Comparison of ENCODE assay signal across 29 mouse cellular contexts in the genomic region with DNA sequence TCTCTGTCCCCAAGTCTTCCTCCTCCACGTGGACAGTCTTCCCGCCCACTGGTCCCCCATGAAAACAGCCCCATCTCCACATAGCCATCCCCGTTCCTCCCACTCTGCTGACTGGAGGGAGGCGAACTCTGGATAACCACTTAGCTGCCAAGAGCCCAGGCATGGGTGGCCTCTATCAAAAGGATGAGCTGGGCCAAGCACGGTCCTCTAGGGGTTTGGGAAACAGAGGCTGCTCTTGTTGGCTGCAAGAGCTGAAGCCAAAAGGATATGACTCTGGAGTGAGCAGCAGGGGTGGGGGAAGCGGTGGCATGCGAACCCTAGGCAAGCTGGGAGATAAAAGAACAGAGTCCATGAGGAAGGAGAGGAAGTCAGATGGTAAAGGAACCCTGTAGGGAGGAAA. TPM values are rescaled to one million over a fixed set of nuclear protein-coding genes. Genes with fewer than 3 reads are reported as not detected.
DNase-seq lines count a peak whose midpoint lies in the region; ATAC-seq lines count a peak whose summit lies in the region.
"Had no signal": no experiment of that assay in that cellular context is flagged by ENCODE, and none has a peak within 500 bp of the region (broad histone marks: within the 10 kb centered on the region; RNA-seq: fewer than 3 reads in every experiment).

No protein-coding gene starts in this region.

- DNase-seq in heart, postnatal 10 days = peak; percentile 34 to 42
- DNase-seq in heart, embryonic 10.5 days (ENCODE audit: low spot score) = no peak
- no peak for DNase-seq in kidney, adult 18-20 months
- no peak for DNase-seq in lung, postnatal 14 days
- peak; percentile 34 for DNase-seq in NIH3T3 (ENCODE audit: low read depth)
- no peak for DNase-seq in hindbrain, embryonic 11.5 days (ENCODE audit: low spot score)
- DNase-seq: adrenal gland, adult 8-10 months; adrenal gland, postnatal 25 days; cerebellum, adult 11-12 months; cerebellum, adult 8-10 months; cerebellum, postnatal 10 days; cerebellum, postnatal 36 days; embryo, embryonic 11 days; gastrocnemius, postnatal 25 days had no signal

- H3K36me3 ChIP-seq in heart, embryonic 10.5 days = peaks cover 7% of the 10 kb centered on the region
- H3K36me3 ChIP-seq in kidney, embryonic 16.5 days (ENCODE audit: insufficient read depth, low read length) = no peaks in the 10 kb centered on the region
- H3K36me3 ChIP-seq in lung, embryonic 15.5 days = no peaks in the 10 kb centered on the region
- no peaks in the 10 kb centered on the region for H3K36me3 ChIP-seq in hindbrain, embryonic 11.5 days (ENCODE audit: control insufficient read depth, insufficient read depth, low read length)
- H3K36me3 ChIP-seq: forebrain, embryonic 12.5 days; forebrain, embryonic 15.5 days; heart, embryonic 13.5 days; hindbrain, embryonic 13.5 days had no signal

- 0 out of 2 replicates have a peak, but pooled peaks have one; percentile 15 for ATAC-seq in kidney, embryonic 16.5 days (ENCODE audit: low FRiP score, low TSS enrichment)
- peak; percentile 39; the same call in 1 of the 2 replicates for ATAC-seq in lung, embryonic 15.5 days (ENCODE audit: borderline replicate concordance, extremely low read depth, low FRiP score, low TSS enrichment)
- ATAC-seq in hindbrain, embryonic 11.5 days (ENCODE audit: low FRiP score) = no peak
- ATAC-seq: activated CD4-positive, CD25-positive, alpha-beta regulatory T cell, adult 4 months; CD4-positive, CD25-positive, alpha-beta regulatory T cell, adult 4 months; forebrain, embryonic 15.5 days; hindbrain, embryonic 16.5 days had no signal

- H3K9ac ChIP-seq in kidney, embryonic 16.5 days (replicated peaks; ENCODE audit: low read length) = no peak overlapping the region
- H3K9ac ChIP-seq in lung, embryonic 15.5 days = no peak overlapping the region
- H3K9ac ChIP-seq in hindbrain, embryonic 11.5 days (ENCODE audit: low read depth, low read length) = no peak overlapping the region
- H3K9ac ChIP-seq: embryonic facial prominence, embryonic 13.5 days; forebrain, embryonic 12.5 days; forebrain, embryonic 15.5 days; heart, embryonic 13.5 days; hindbrain, embryonic 13.5 days had no signal

- no peaks in the 10 kb centered on the region for H3K27me3 ChIP-seq in heart, embryonic 10.5 days (ENCODE audit: insufficient read depth, poor library complexity, severe bottlenecking)
- no peaks in the 10 kb centered on the region for H3K27me3 ChIP-seq in kidney, embryonic 16.5 days (ENCODE audit: insufficient read depth, low read length)
- no peaks in the 10 kb centered on the region for H3K27me3 ChIP-seq in lung, embryonic 15.5 days
- no peaks in the 10 kb centered on the region for H3K27me3 ChIP-seq in hindbrain, embryonic 11.5 days (ENCODE audit: control insufficient read depth, insufficient read depth, low read length)
- H3K27me3 ChIP-seq: embryonic facial prominence, embryonic 13.5 days; heart, embryonic 13.5 days; hindbrain, embryonic 13.5 days had no signal

- no peak overlapping the region for H3K4me3 ChIP-seq in heart, embryonic 10.5 days
- H3K4me3 ChIP-seq in kidney, embryonic 16.5 days (ENCODE audit: low read length) = no peak overlapping the region
- H3K4me3 ChIP-seq in lung, embryonic 15.5 days = no peak overlapping the region
- no peak overlapping the region for H3K4me3 ChIP-seq in hindbrain, embryonic 11.5 days (ENCODE audit: low read depth, low read length)
- H3K4me3 ChIP-seq: embryonic facial prominence, embryonic 10.5 days; embryonic facial prominence, embryonic 13.5 days; erythroblast, embryonic 14.5 days; forebrain, embryonic 12.5 days; forebrain, embryonic 15.5 days; heart, adult 2 months; heart, embryonic 13.5 days; hindbrain, embryonic 13.5 days had no signal

- H3K4me2 ChIP-seq in kidney, embryonic 16.5 days (replicated peaks; ENCODE audit: low read depth, low read length) = no peak overlapping the region
- no peak overlapping the region for H3K4me2 ChIP-seq in lung, embryonic 15.5 days
- no peak overlapping the region for H3K4me2 ChIP-seq in hindbrain, embryonic 11.5 days (replicated peaks; ENCODE audit: low read depth, low read length)
- H3K4me2 ChIP-seq: embryonic facial prominence, embryonic 13.5 days; forebrain, embryonic 12.5 days; forebrain, embryonic 15.5 days; heart, embryonic 13.5 days; hindbrain, embryonic 13.5 days had no signal

- WGBS in heart, embryonic 10.5 days = 80% methylated on average over 7 of the region's 7 CpGs
- WGBS in kidney, embryonic 16.5 days = 73% methylated on average over 7 of the region's 7 CpGs
- 71% methylated on average over 7 of the region's 7 CpGs for WGBS in lung, embryonic 15.5 days
- 82% methylated on average over 7 of the region's 7 CpGs for WGBS in hindbrain, embryonic 11.5 days

- H3K27ac ChIP-seq in heart, embryonic 10.5 days = no peak overlapping the region
- 0 out of 2 replicates have a peak overlapping the region, but pooled peaks have one; percentile 1 for H3K27ac ChIP-seq in kidney, embryonic 16.5 days (ENCODE audit: low read length)
- no peak overlapping the region for H3K27ac ChIP-seq in lung, embryonic 15.5 days
- no peak overlapping the region for H3K27ac ChIP-seq in hindbrain, embryonic 11.5 days (ENCODE audit: low read depth, low read length)
- H3K27ac ChIP-seq: embryonic facial prominence, embryonic 10.5 days; embryonic facial prominence, embryonic 13.5 days; forebrain, embryonic 12.5 days; forebrain, embryonic 15.5 days; heart, adult 2 months; heart, embryonic 13.5 days; hindbrain, embryonic 13.5 days had no signal

- H3K4me1 ChIP-seq in heart, embryonic 10.5 days = peaks cover under 1% of the 10 kb centered on the region; the same call in 1 of the 2 replicates
- H3K4me1 ChIP-seq in kidney, embryonic 16.5 days (ENCODE audit: insufficient read depth, low read length) = peaks cover 4% of the 10 kb centered on the region
- peaks cover 6% of the 10 kb centered on the region; the same call in 1 of the 2 replicates for H3K4me1 ChIP-seq in lung, embryonic 15.5 days
- H3K4me1 ChIP-seq in hindbrain, embryonic 11.5 days (replicated peaks; ENCODE audit: control insufficient read depth, insufficient read depth, low read length) = no peaks in the 10 kb centered on the region
- H3K4me1 ChIP-seq: embryonic facial prominence, embryonic 13.5 days; forebrain, embryonic 12.5 days; forebrain, embryonic 15.5 days; hindbrain, embryonic 13.5 days had no signal

- intact Hi-C loops in heart, postnatal 10 days (cut with DNase I) = no loop called here

- H3K9me3 ChIP-seq in heart, embryonic 10.5 days = no peaks in the 10 kb centered on the region
- 0 out of 2 replicates have a peak, but pooled peaks cover 2% of the 10 kb centered on the region for H3K9me3 ChIP-seq in kidney, embryonic 16.5 days (ENCODE audit: low read length)
- no peaks in the 10 kb centered on the region for H3K9me3 ChIP-seq in lung, embryonic 15.5 days
- no peaks in the 10 kb centered on the region for H3K9me3 ChIP-seq in hindbrain, embryonic 11.5 days (ENCODE audit: control insufficient read depth, low read length)
- H3K9me3 ChIP-seq: embryonic facial prominence, embryonic 10.5 days; embryonic facial prominence, embryonic 13.5 days; forebrain, embryonic 12.5 days; forebrain, embryonic 15.5 days; heart, embryonic 13.5 days; hindbrain, embryonic 13.5 days had no signal

RNA-seq across cellular contexts. Expression of gene Twist2, which starts 50.0 kb away (rescaled TPM):
- 1 to 10 TPM; 3.7 to 5.5 TPM for total RNA-seq in heart, postnatal 10 days (2021)
- 5.8 and 17.9 TPM in 2 replicates for polyA plus RNA-seq in heart, embryonic 10.5 days (2016; fragmentation: Nextera tagmentation; extraction: Ambion mirVana)
- polyA plus RNA-seq in kidney, embryonic 16.5 days (2015; fragmentation: Nextera tagmentation; extraction: Ambion mirVana) = 8.3 TPM in 2 replicates
- polyA plus RNA-seq in lung, embryonic 15.5 days (2015; fragmentation: Nextera tagmentation; extraction: Ambion mirVana) = 9.4 and 10.4 TPM in 2 replicates
- 16.3 and 23.2 TPM in 2 replicates for polyA plus RNA-seq in hindbrain, embryonic 11.5 days (2014; fragmentation: Nextera tagmentation; extraction: Ambion mirVana)
- total RNA-seq: hematopoietic stem cell, adult 5-6 weeks; MEL had no signal
- polyA plus RNA-seq: activated CD4-positive, CD25-positive, alpha-beta regulatory T cell, adult 4 months; CD4-positive, CD25-positive, alpha-beta regulatory T cell, adult 4 months; erythroblast, embryonic 14.5 days had no signal

Comparison
In these comparisons a context has a peak if more than half of its experiments do, and no peak if none do; other contexts are left out.
1. DNase-seq: peak in heart, postnatal 10 days (2 of 2) and NIH3T3 (single experiment); none in heart, embryonic 10.5 days (single experiment), kidney, adult 18-20 months (single experiment), lung, postnatal 14 days (single experiment) and hindbrain, embryonic 11.5 days (single experiment).